Mouse (Mus musculus): ENCODE measurements around the gene Ssh1. TPM values are rescaled to one million over a fixed set of nuclear protein-coding genes. Genes with fewer than 3 reads are reported as not detected.

The Ssh1 gene
- polyA plus RNA-seq, 2 experiments: 12.0 to 24.6 TPM

GRCm38 (mm10) chr5:113951693-113952071 lies 42.0 kb downstream of the Ssh1 start:
- Histone ChIP-seq H3K4me2 (replicated peaks; ENCODE audit: low read depth, low read length, severe bottlenecking) (no peak overlapping the region), H3K4me3 (replicated peaks; ENCODE audit: low read length) (no peak overlapping the region), H3K27me3 (ENCODE audit: control insufficient read depth, insufficient read depth, low read length) (no peaks in the 10 kb centered on the region), H3K36me3 (ENCODE audit: control insufficient read depth, insufficient read depth, low read length) (peaks cover 72% of the 10 kb centered on the region), H3K9me3 (ENCODE audit: control insufficient read depth, low read length) (no peaks in the 10 kb centered on the region), H3K9ac (ENCODE audit: low read depth, low read length, severe bottlenecking) (no peak overlapping the region), H3K27ac (replicated peaks; ENCODE audit: low read depth, low read length) (no peak overlapping the region), H3K4me1 (ENCODE audit: control insufficient read depth, insufficient read depth, low read length) (no peaks in the 10 kb centered on the region)
- TF ChIP-seq POLR2A (IDR thresholded peaks at IDR 0.05; ENCODE audit: borderline replicate concordance, extremely low read depth, insufficient read depth, insufficient read length): no peak
- no peak for ATAC-seq (ENCODE audit: low FRiP score, low read depth)
- WGBS: 85% methylated on average over 11 of the region's 11 CpGs
- no peak for DNase-seq (ENCODE audit: low spot score)

GRCm38 (mm10) chr5:113950786-113951692 lies 42.7 kb downstream of the Ssh1 start:
- Histone ChIP-seq H3K4me2 (replicated peaks; ENCODE audit: low read depth, low read length, severe bottlenecking) (no peak overlapping the region), H3K36me3 (ENCODE audit: control insufficient read depth, insufficient read depth, low read length) (peaks cover 75% of the 10 kb centered on the region), H3K27ac (replicated peaks; ENCODE audit: low read depth, low read length) (no peak overlapping the region), H3K4me3 (replicated peaks; ENCODE audit: low read length) (no peak overlapping the region), H3K4me1 (ENCODE audit: control insufficient read depth, insufficient read depth, low read length) (no peaks in the 10 kb centered on the region), H3K9me3 (ENCODE audit: control insufficient read depth, low read length) (no peaks in the 10 kb centered on the region), H3K9ac (ENCODE audit: low read depth, low read length, severe bottlenecking) (no peak overlapping the region), H3K27me3 (ENCODE audit: control insufficient read depth, insufficient read depth, low read length) (no peaks in the 10 kb centered on the region)
- ATAC-seq (ENCODE audit: low FRiP score, low read depth) (no peak), DNase-seq (ENCODE audit: low spot score) (no peak)
- no peak for TF ChIP-seq POLR2A (IDR thresholded peaks at IDR 0.05; ENCODE audit: borderline replicate concordance, extremely low read depth, insufficient read depth, insufficient read length)
- WGBS: 75% methylated on average over 19 of the region's 19 CpGs

GRCm38 (mm10) chr5:113950133-113950532 lies 43.6 kb downstream of the Ssh1 start:
- Histone ChIP-seq H3K36me3 (ENCODE audit: control insufficient read depth, insufficient read depth, low read length) (peaks cover 76% of the 10 kb centered on the region), H3K9me3 (ENCODE audit: control insufficient read depth, low read length) (no peaks in the 10 kb centered on the region), H3K4me1 (ENCODE audit: control insufficient read depth, insufficient read depth, low read length) (no peaks in the 10 kb centered on the region), H3K9ac (ENCODE audit: low read depth, low read length, severe bottlenecking) (no peak overlapping the region), H3K27ac (replicated peaks; ENCODE audit: low read depth, low read length) (no peak overlapping the region), H3K4me2 (replicated peaks; ENCODE audit: low read depth, low read length, severe bottlenecking) (no peak overlapping the region), H3K27me3 (ENCODE audit: control insufficient read depth, insufficient read depth, low read length) (no peaks in the 10 kb centered on the region), H3K4me3 (replicated peaks; ENCODE audit: low read length) (no peak overlapping the region)
- DNase-seq (ENCODE audit: low spot score): no peak
- 85% methylated on average over 17 of the region's 17 CpGs for WGBS
- ATAC-seq (ENCODE audit: low FRiP score, low read depth): no peak
- no peak for TF ChIP-seq POLR2A (IDR thresholded peaks at IDR 0.05; ENCODE audit: borderline replicate concordance, extremely low read depth, insufficient read depth, insufficient read length)

GRCm38 (mm10) chr5:113947280-113947679 lies 46.4 kb downstream of the Ssh1 start:
- DNase-seq (ENCODE audit: low spot score): no peak
- Histone ChIP-seq H3K27ac (replicated peaks; ENCODE audit: low read depth, low read length) (no peak overlapping the region), H3K4me2 (replicated peaks; ENCODE audit: low read depth, low read length, severe bottlenecking) (no peak overlapping the region), H3K9ac (ENCODE audit: low read depth, low read length, severe bottlenecking) (no peak overlapping the region), H3K27me3 (ENCODE audit: control insufficient read depth, insufficient read depth, low read length) (no peaks in the 10 kb centered on the region), H3K4me3 (replicated peaks; ENCODE audit: low read length) (no peak overlapping the region), H3K4me1 (ENCODE audit: control insufficient read depth, insufficient read depth, low read length) (no peaks in the 10 kb centered on the region), H3K36me3 (ENCODE audit: control insufficient read depth, insufficient read depth, low read length) (peaks cover 85% of the 10 kb centered on the region), H3K9me3 (ENCODE audit: control insufficient read depth, low read length) (no peaks in the 10 kb centered on the region)
- no peak for TF ChIP-seq POLR2A (IDR thresholded peaks at IDR 0.05; ENCODE audit: borderline replicate concordance, extremely low read depth, insufficient read depth, insufficient read length)
- WGBS: 61% methylated on average over 2 of the region's 2 CpGs
- no peak for ATAC-seq (ENCODE audit: low FRiP score, low read depth)

- Histone ChIP-seq H3K4me2 (replicated peaks; ENCODE audit: low read depth, low read length, severe bottlenecking) (no peak overlapping the region), H3K4me3 (replicated peaks; ENCODE audit: low read length) (no peak overlapping the region), H3K9ac (ENCODE audit: low read depth, low read length, severe bottlenecking) (no peak overlapping the region), H3K27me3 (ENCODE audit: control insufficient read depth, insufficient read depth, low read length) (no peaks in the 10 kb centered on the region), H3K27ac (replicated peaks; ENCODE audit: low read depth, low read length) (no peak overlapping the region), H3K36me3 (ENCODE audit: control insufficient read depth, insufficient read depth, low read length) (peaks cover 86% of the 10 kb centered on the region), H3K9me3 (ENCODE audit: control insufficient read depth, low read length) (no peaks in the 10 kb centered on the region), H3K4me1 (ENCODE audit: control insufficient read depth, insufficient read depth, low read length) (no peaks in the 10 kb centered on the region)
- no peak; the same call in 1 of the 2 replicates for ATAC-seq (ENCODE audit: low FRiP score, low read depth)
- TF ChIP-seq POLR2A (IDR thresholded peaks at IDR 0.05; ENCODE audit: borderline replicate concordance, extremely low read depth, insufficient read depth, insufficient read length): no peak
- 92% methylated on average over 6 of the region's 6 CpGs for WGBS
- DNase-seq (ENCODE audit: low spot score): no peak
These were observed 48.6 kb downstream of the Ssh1 start for GRCm38 (mm10) chr5:113945126-113945525.
